Mouse (Mus musculus): ENCODE data around the gene Eaf2. TPM values are rescaled to one million over a fixed set of nuclear protein-coding genes. Genes with fewer than 3 reads are reported as not detected.

Eaf2 gene
- polyA plus RNA-seq, 2 experiments, result 0.22 to 0.70 TPM

DNA sequence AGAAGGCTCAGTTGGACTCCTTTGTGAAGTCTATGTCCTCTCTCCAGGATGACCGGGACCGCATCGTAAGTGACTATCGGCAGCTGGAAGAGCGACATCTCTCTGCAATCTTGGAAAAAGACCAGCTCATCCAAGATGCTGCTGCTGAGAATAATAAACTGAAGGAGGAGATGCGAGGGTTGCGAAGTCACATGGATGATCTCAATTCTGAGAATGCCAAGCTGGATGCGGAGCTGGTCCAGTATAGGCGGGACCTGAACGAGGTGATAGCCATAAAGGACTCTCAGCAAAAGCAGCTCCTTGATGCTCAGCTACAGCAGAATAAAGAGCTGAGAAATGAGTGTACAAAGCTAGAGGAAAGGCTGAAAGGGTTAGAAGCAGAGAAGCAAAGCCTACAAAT is 43.7 kb upstream of the Eaf2 start:
- Histone ChIP-seq H3K4me2 (ENCODE audit: low read depth) (no peak overlapping the region), H3K36me3 (replicated peaks; ENCODE audit: control insufficient read depth, insufficient read depth, low read depth) (peaks cover 14% of the 10 kb centered on the region), H3K27me3 (ENCODE audit: control insufficient read depth, insufficient read depth, low read length) (no peaks in the 10 kb centered on the region), H3K9me3 (ENCODE audit: control insufficient read depth, low read length) (no peaks in the 10 kb centered on the region), H3K4me1 (replicated peaks; ENCODE audit: control insufficient read depth in 2 of 2, insufficient read depth in 2 of 2, low read length in 1 of 2) (no peaks in the 10 kb centered on the region), H3K4me3 (ENCODE audit: insufficient read depth in 1 of 2, low read depth in 2 of 2, low read length in 2 of 2) (no peak overlapping the region), H3K27ac (no peak overlapping the region), H3K9ac (replicated peaks) (no peak overlapping the region)
- TF ChIP-seq CTCF (IDR thresholded peaks at IDR 0.05; ENCODE audit: low read depth) (no peak), EP300 (IDR thresholded peaks at IDR 0.05; ENCODE audit: low read depth) (no peak)
- 91% methylated on average over 10 of the region's 10 CpGs for WGBS (ENCODE audit: insufficient replicate concordance)
- ATAC-seq (ENCODE audit: insufficient read depth), result no peak
- no peak for DNase-seq (ENCODE audit: low read depth in 3 of 3, low spot score in 3 of 3)

DNA sequence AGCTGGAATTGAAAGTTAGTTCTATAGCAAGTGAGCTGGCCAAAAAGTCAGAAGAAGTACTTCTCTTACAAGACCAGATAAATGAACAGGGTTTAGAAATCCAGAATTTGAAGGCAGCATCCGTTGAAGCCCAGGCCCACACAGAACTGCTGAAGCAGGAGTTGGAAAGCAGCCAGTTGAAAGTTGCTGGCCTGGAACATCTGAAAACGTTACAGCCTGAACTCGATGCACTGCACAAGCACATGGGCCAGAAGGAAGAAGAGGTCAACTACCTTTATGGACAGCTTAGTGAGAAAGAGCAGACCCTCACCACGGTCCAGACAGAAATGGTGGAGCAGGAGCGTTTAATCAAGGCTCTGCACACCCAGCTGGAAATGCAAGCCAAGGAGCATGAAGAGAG is 39.4 kb upstream of the Eaf2 start:
- peaks cover 19% of the 10 kb centered on the region for H3K36me3 ChIP-seq (replicated peaks; ENCODE audit: control insufficient read depth, insufficient read depth, low read depth)

DNA sequence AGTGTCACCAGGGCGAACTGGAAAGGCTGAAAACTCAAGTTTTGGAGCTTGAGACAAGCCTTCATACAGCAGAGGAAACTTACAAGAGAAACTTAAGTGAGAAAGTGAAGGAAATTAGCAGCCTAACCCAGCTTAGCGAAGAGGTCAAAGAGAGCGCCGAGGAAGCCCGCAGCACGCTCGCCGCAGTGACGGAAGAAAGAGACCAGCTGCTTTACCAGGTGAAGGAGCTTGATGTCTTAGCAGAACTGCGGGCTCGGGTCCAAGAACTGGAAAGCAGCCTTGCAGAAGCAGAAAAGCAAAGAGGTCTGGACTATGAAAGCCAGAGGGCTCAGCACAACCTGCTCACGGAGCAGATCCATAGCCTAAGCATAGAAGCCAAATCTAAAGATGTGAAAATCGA is 37.5 kb upstream of the Eaf2 start:
- WGBS (ENCODE audit: insufficient replicate concordance), result 84% methylated on average over 13 of the region's 13 CpGs
- H3K4me1 ChIP-seq (replicated peaks; ENCODE audit: control insufficient read depth in 2 of 2, insufficient read depth in 2 of 2, low read length in 1 of 2), result no peaks in the 10 kb centered on the region
- TF ChIP-seq EP300 (IDR thresholded peaks at IDR 0.05; ENCODE audit: low read depth) (no peak), CTCF (IDR thresholded peaks at IDR 0.05; ENCODE audit: low read depth) (no peak)
- no peak overlapping the region for H3K9ac ChIP-seq (replicated peaks)
- H3K27me3 ChIP-seq (ENCODE audit: control insufficient read depth, insufficient read depth, low read length), result no peaks in the 10 kb centered on the region
- H3K9me3 ChIP-seq (ENCODE audit: control insufficient read depth, low read length), result no peaks in the 10 kb centered on the region
- no peak overlapping the region for H3K27ac ChIP-seq
- H3K4me2 ChIP-seq (ENCODE audit: low read depth), result no peak overlapping the region
- H3K36me3 ChIP-seq (replicated peaks; ENCODE audit: control insufficient read depth, insufficient read depth, low read depth), result peaks cover 17% of the 10 kb centered on the region
- no peak for ATAC-seq (ENCODE audit: insufficient read depth)
- no peak for DNase-seq (ENCODE audit: low read depth in 3 of 3, low spot score in 3 of 3)
- no peak overlapping the region for H3K4me3 ChIP-seq (ENCODE audit: insufficient read depth in 1 of 2, low read depth in 2 of 2, low read length in 2 of 2)

More for the DNA sequence above, 39.4 kb upstream of the Eaf2 start:
- Histone ChIP-seq H3K4me1 (replicated peaks; ENCODE audit: control insufficient read depth in 2 of 2, insufficient read depth in 2 of 2, low read length in 1 of 2) (no peaks in the 10 kb centered on the region), H3K4me3 (ENCODE audit: insufficient read depth in 1 of 2, low read depth in 2 of 2, low read length in 2 of 2) (no peak overlapping the region), H3K27me3 (ENCODE audit: control insufficient read depth, insufficient read depth, low read length) (no peaks in the 10 kb centered on the region), H3K27ac (no peak overlapping the region), H3K9ac (replicated peaks) (no peak overlapping the region), H3K9me3 (ENCODE audit: control insufficient read depth, low read length) (no peaks in the 10 kb centered on the region), H3K4me2 (ENCODE audit: low read depth) (no peak overlapping the region)
- ATAC-seq (ENCODE audit: insufficient read depth) (no peak), DNase-seq (ENCODE audit: low read depth in 3 of 3, low spot score in 3 of 3) (no peak)
- no peak for TF ChIP-seq CTCF (IDR thresholded peaks at IDR 0.05; ENCODE audit: low read depth)
- no peak for TF ChIP-seq EP300 (IDR thresholded peaks at IDR 0.05; ENCODE audit: low read depth)
- 76% methylated on average over 5 of the region's 5 CpGs for WGBS (ENCODE audit: insufficient replicate concordance)

DNA sequence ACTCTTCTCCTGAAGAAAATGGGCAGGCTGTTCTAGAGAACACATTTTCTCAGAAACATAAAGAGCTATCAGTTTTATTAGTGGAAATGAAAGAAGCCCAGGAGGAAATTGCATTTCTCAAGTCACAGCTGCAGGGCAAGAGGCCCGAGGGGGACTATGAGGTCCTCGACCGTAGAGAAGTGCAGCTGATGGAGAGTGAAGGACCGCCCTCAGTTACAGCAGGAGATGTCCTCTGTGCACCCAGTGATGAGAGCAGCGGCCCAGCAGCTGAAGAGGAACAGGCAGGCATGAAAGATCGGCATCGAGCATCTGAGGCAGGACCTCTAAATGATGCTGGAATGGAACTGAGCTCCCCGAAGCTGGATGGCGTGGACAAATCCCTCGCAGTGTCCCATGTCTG is 37.1 kb upstream of the Eaf2 start:
- DNase-seq (ENCODE audit: low read depth in 3 of 3, low spot score in 3 of 3), result no peak
- H3K36me3 ChIP-seq (replicated peaks; ENCODE audit: control insufficient read depth, insufficient read depth, low read depth), result peaks cover 17% of the 10 kb centered on the region

DNA sequence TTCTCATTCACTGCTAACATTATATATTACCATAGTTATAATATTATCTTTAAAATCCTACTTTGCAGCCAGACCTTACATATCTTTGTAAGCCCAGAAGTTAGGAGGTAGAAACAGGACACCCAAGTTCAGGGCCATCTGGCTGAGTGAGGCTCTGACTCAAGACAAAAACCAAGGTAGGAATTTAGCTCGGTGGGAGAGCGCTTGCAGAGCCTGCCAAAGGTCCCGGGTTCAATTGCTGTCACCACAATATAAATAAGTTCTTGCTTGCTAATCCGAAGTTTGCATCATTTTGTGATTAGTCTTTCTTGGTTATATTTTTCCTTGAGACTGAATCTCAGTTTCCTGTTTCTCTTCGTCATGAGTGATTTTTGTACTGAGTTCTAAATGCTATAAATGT is 28.4 kb upstream of the Eaf2 start:
- no peaks in the 10 kb centered on the region for H3K4me1 ChIP-seq (replicated peaks; ENCODE audit: control insufficient read depth in 2 of 2, insufficient read depth in 2 of 2, low read length in 1 of 2)
- peaks cover 7% of the 10 kb centered on the region; the same call in 1 of the 2 replicates for H3K36me3 ChIP-seq (replicated peaks; ENCODE audit: control insufficient read depth, insufficient read depth, low read depth)
- H3K9me3 ChIP-seq (ENCODE audit: control insufficient read depth, low read length), result no peaks in the 10 kb centered on the region
- no peaks in the 10 kb centered on the region for H3K27me3 ChIP-seq (ENCODE audit: control insufficient read depth, insufficient read depth, low read length)
- TF ChIP-seq CTCF (IDR thresholded peaks at IDR 0.05; ENCODE audit: low read depth) (no peak), EP300 (IDR thresholded peaks at IDR 0.05; ENCODE audit: low read depth) (no peak)
- H3K27ac ChIP-seq, result no peak overlapping the region
- H3K4me2 ChIP-seq (ENCODE audit: low read depth), result no peak overlapping the region
- H3K4me3 ChIP-seq (ENCODE audit: insufficient read depth in 1 of 2, low read depth in 2 of 2, low read length in 2 of 2), result no peak overlapping the region
- H3K9ac ChIP-seq (replicated peaks), result no peak overlapping the region
- 82% methylated on average over 5 of the region's 5 CpGs for WGBS (ENCODE audit: insufficient replicate concordance)
- ATAC-seq (ENCODE audit: insufficient read depth) (no peak), DNase-seq (ENCODE audit: low read depth in 3 of 3, low spot score in 3 of 3) (no peak)

More for the DNA sequence above, 37.1 kb upstream of the Eaf2 start:
- H3K9ac ChIP-seq (replicated peaks), result no peak overlapping the region
- no peak overlapping the region for H3K4me3 ChIP-seq (ENCODE audit: insufficient read depth in 1 of 2, low read depth in 2 of 2, low read length in 2 of 2)
- no peak for ATAC-seq (ENCODE audit: insufficient read depth)
- H3K27ac ChIP-seq, result no peak overlapping the region
- H3K4me1 ChIP-seq (replicated peaks; ENCODE audit: control insufficient read depth in 2 of 2, insufficient read depth in 2 of 2, low read length in 1 of 2), result no peaks in the 10 kb centered on the region
- no peak overlapping the region for H3K4me2 ChIP-seq (ENCODE audit: low read depth)
- 88% methylated on average over 10 of the region's 10 CpGs for WGBS (ENCODE audit: insufficient replicate concordance)
- no peaks in the 10 kb centered on the region for H3K9me3 ChIP-seq (ENCODE audit: control insufficient read depth, low read length)
- H3K27me3 ChIP-seq (ENCODE audit: control insufficient read depth, insufficient read depth, low read length), result no peaks in the 10 kb centered on the region
- TF ChIP-seq EP300 (IDR thresholded peaks at IDR 0.05; ENCODE audit: low read depth) (no peak), CTCF (IDR thresholded peaks at IDR 0.05; ENCODE audit: low read depth) (no peak)

Data from liver, embryonic 14.5 days (tissue).